Mouse (Mus musculus): ENCODE measurements around the gene Abcb8. TPM values are rescaled to one million over a fixed set of nuclear protein-coding genes. Genes with fewer than 3 reads are reported as not detected.

Abcb8 gene
- polyA plus RNA-seq (2015; fragmentation: Nextera tagmentation; extraction: Ambion mirVana) = 49.7 and 56.5 TPM in 2 replicates

GRCm38 (mm10) chr5:24393392-24393997 is at the start of gene Abcb8:
Gene Abcb8 (plus strand): TSS chr5:24393663.
- H3K9ac ChIP-seq = peak within 1 kb of the TSS; percentile 50
- H3K27me3 ChIP-seq = peaks cover 10% of the 10 kb centered on the region
- H3K9me3 ChIP-seq = no peaks in the 10 kb centered on the region
- H3K4me3 ChIP-seq = peak within 1 kb of the TSS; percentile 60
- H3K36me3 ChIP-seq = no peaks in the 10 kb centered on the region
- H3K27ac ChIP-seq (replicated peaks) = peak within 1 kb of the TSS; percentile 92
- 22% methylated on average over 7 of the region's 7 CpGs for WGBS
- no peak for ATAC-seq (ENCODE audit: low FRiP score, low read depth)
- H3K4me2 ChIP-seq = peak within 1 kb of the TSS; percentile 60
- peaks cover 11% of the 10 kb centered on the region for H3K4me1 ChIP-seq (replicated peaks)

GRCm38 (mm10) chr5:24343977-24344436 is 49.5 kb upstream of the Abcb8 start:
- WGBS = 0% methylated on average over 2 of the region's 2 CpGs
- Histone ChIP-seq H3K27ac (replicated peaks) (peak overlapping the region; percentile 83), H3K36me3 (no peaks in the 10 kb centered on the region), H3K9ac (peak overlapping the region; percentile 22), H3K27me3 (no peaks in the 10 kb centered on the region), H3K9me3 (no peaks in the 10 kb centered on the region), H3K4me2 (peak overlapping the region; percentile 45), H3K4me1 (replicated peaks) (peaks cover 43% of the 10 kb centered on the region), H3K4me3 (no peak overlapping the region)
- peak; percentile 43 for ATAC-seq (ENCODE audit: low FRiP score, low read depth)

DNA sequence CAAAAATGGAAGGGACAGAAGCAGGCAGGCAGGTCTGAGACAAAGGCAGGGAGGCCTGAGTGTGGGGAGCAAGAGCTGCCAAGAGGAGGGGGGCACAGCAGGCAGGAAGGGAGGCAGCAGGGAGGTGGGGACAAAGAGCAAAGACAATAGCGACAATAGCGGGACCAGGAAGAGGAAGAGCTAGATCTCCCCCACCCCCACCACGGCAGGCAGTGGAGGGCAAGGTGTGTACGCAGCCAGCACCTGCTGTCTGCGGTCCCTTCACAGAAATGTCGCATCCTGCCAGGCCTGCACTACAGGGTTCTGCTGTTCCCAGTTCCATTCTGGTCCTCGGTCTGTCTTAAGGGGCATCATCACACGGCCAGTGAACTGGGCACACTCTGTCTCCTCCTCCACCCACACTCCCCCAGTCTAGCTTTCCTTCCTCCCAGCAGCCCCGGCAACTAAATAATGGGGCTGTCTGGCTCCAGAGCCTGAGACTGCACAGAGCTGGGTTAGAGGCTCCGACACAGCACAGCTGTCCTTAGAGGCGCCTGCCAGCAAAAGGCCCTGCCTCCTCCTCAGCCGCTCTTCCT is 48.9 kb upstream of the Abcb8 start:
- peak overlapping the region; percentile 45 for H3K4me2 ChIP-seq
- H3K4me3 ChIP-seq = 0 out of 2 replicates have a peak overlapping the region, but pooled peaks have one; percentile 2
- peak overlapping the region; percentile 83 for H3K27ac ChIP-seq (replicated peaks)
- H3K36me3 ChIP-seq = no peaks in the 10 kb centered on the region
- peaks cover 48% of the 10 kb centered on the region for H3K4me1 ChIP-seq (replicated peaks)
- H3K9me3 ChIP-seq = no peaks in the 10 kb centered on the region
- no peaks in the 10 kb centered on the region for H3K27me3 ChIP-seq
- ATAC-seq (ENCODE audit: low FRiP score, low read depth) = peak; percentile 62
- H3K9ac ChIP-seq = peak overlapping the region; percentile 22
- WGBS = 3% methylated on average over 12 of the region's 12 CpGs

DNA sequence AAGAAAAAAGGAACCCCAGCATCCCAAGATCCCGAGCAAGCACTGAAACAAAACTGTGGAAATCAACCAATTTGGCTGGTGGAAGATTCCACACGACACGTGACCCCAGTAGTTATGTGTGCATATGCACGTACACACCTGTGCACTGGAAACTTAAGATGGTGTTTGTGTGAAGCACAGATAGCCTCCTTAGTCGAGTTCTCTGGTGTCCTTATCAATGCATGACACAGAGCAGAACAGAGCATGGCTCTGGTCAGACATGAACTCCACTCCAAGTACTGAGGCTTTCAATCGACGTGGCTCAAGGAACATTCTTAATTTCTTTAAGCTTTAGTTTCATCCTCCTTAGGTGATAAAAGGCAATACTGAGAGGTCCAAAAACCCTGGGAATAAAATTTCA is 47.1 kb upstream of the Abcb8 start:
- Histone ChIP-seq H3K4me2 (no peak overlapping the region), H3K27me3 (no peaks in the 10 kb centered on the region), H3K36me3 (no peaks in the 10 kb centered on the region), H3K27ac (replicated peaks) (no peak overlapping the region), H3K9ac (no peak overlapping the region), H3K4me1 (replicated peaks) (peaks cover 62% of the 10 kb centered on the region), H3K4me3 (no peak overlapping the region), H3K9me3 (no peaks in the 10 kb centered on the region)
- ATAC-seq (ENCODE audit: low FRiP score, low read depth) = no peak
- WGBS = 90% methylated on average over 7 of the region's 7 CpGs

DNA sequence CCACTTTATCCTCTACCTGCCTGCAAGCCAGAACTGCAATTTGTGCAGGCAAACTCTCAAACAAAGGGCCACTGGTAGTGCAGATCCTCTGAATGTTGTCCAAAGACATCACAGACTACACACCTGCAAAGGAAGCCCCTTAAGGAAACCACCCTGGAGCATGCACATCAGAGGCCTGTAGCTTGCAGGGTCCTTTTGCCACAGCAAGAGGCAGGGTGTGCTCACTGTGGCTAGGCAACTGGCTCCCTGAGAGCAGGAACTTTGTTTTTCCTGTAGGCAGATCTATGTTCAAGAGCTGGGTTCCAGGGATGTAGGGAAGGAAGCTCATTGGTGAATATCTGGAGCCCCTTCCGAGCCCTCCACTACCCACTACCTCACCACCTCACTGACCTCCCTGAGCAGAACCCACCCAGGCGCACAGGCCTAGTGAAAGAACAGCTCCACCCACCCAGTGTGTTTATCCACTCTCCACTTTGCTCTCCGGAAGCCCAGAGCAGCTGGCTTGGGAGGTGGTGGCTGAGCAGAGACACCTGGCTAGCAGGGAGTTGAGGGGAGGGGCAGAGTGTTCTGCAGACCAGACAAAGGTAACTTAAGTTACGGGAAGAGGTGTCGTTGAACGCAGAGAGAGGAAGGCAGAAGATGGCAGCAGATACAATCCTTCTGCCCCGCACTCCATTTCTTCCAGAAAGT is 46.1 kb upstream of the Abcb8 start:
- Histone ChIP-seq H3K4me2 (peak overlapping the region; percentile 88), H3K4me3 (peak overlapping the region; percentile 50), H3K9me3 (no peaks in the 10 kb centered on the region), H3K27ac (replicated peaks) (no peak overlapping the region), H3K9ac (no peak overlapping the region), H3K36me3 (no peaks in the 10 kb centered on the region), H3K4me1 (replicated peaks) (peaks cover 69% of the 10 kb centered on the region), H3K27me3 (no peaks in the 10 kb centered on the region)
- ATAC-seq (ENCODE audit: low FRiP score, low read depth) = no peak
- 62% methylated on average over 7 of the region's 7 CpGs for WGBS

- under 1% methylated on average over 41 of the region's 41 CpGs for WGBS
- ATAC-seq (ENCODE audit: low FRiP score, low read depth) = peak; percentile 24; the same call in 1 of the 2 replicates
- H3K4me1 ChIP-seq (replicated peaks) = peaks cover 77% of the 10 kb centered on the region
These were observed 45.3 kb upstream of the Abcb8 start for GRCm38 (mm10) chr5:24348128-24348527.

GRCm38 (mm10) chr5:24348546-24348945 is 44.9 kb upstream of the Abcb8 start:
- WGBS = under 1% methylated on average over 30 of the region's 30 CpGs
- no peak for ATAC-seq (ENCODE audit: low FRiP score, low read depth)
- no peaks in the 10 kb centered on the region for H3K27me3 ChIP-seq
- no peaks in the 10 kb centered on the region for H3K36me3 ChIP-seq
- H3K9me3 ChIP-seq = no peaks in the 10 kb centered on the region
- H3K4me2 ChIP-seq = peak overlapping the region; percentile 88
- H3K27ac ChIP-seq (replicated peaks) = peak overlapping the region; percentile 67
- H3K4me1 ChIP-seq (replicated peaks) = peaks cover 75% of the 10 kb centered on the region
- peak overlapping the region; percentile 52 for H3K9ac ChIP-seq
- peak overlapping the region; percentile 50 for H3K4me3 ChIP-seq

More at GRCm38 (mm10) chr5:24348128-24348527, 45.3 kb upstream of the Abcb8 start:
- Histone ChIP-seq H3K27ac (replicated peaks) (peak overlapping the region; percentile 67), H3K27me3 (no peaks in the 10 kb centered on the region), H3K36me3 (no peaks in the 10 kb centered on the region), H3K4me3 (peak overlapping the region; percentile 50), H3K4me2 (peak overlapping the region; percentile 88), H3K9me3 (no peaks in the 10 kb centered on the region), H3K9ac (peak overlapping the region; percentile 52)

DNA sequence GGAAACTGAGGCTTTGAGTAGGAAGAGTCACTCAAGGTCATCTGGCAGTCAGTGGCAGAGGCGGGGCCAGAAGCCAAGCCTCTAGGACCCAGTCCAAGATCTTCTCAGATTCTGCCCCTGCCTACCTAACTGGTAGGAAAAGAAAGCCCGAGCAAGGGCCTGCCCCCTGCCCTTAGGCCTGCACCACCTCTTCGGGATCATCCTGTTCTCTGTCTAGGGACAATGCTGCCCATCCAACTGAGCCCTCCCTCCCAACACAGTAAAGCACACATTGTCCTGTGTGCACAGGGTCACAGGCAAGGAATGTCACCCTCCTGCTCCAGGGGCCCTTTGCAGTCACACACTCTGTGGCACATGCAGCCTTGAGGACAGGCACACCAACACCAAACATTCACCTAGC is 43.4 kb upstream of the Abcb8 start:
- WGBS = 28% methylated on average over 3 of the region's 3 CpGs
- peak overlapping the region; percentile 88 for H3K4me2 ChIP-seq
- no peaks in the 10 kb centered on the region for H3K9me3 ChIP-seq
- H3K36me3 ChIP-seq = no peaks in the 10 kb centered on the region
- H3K4me3 ChIP-seq = peak overlapping the region; percentile 64
- H3K4me1 ChIP-seq (replicated peaks) = peaks cover 60% of the 10 kb centered on the region
- H3K27me3 ChIP-seq = no peaks in the 10 kb centered on the region
- no peak for ATAC-seq (ENCODE audit: low FRiP score, low read depth)
- H3K9ac ChIP-seq = peak overlapping the region; percentile 75; the same call in 1 of the 2 replicates
- H3K27ac ChIP-seq (replicated peaks) = no peak overlapping the region

DNA sequence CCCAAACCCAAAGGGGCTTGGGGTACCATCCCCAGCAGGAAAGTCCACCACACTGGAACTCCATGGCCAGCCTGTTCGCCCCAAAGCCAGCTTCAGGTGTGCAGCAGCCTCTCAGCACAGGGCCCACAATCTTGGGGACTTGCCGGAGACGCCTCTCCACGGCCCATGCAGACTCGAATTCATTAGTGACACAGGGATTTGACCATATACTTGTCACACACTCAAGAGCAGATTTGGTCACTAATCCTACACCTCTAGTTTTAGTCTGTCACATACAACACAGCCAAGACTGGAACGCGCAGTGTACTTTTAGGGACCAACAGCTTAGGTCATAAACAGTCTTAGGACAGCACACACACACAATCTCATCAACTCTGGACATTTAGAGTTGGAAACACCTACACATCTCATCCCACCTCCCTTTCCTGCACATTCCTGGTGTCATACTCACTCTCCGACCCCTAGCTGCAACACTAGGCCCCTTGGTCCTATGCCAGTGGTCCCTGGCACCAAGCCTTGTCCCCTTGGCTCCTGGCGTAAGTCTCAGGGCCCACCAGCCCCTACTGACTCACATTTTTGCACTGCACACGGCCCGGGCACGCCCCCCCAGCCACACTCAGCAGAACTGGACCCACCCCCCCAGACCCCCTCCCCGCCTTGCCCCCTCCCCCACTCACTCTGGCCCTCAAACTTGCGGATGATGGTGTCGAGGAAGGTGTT is 42.8 kb upstream of the Abcb8 start:
- H3K27me3 ChIP-seq = no peaks in the 10 kb centered on the region
- peak overlapping the region; percentile 88 for H3K4me2 ChIP-seq
- 31% methylated on average over 13 of the region's 15 CpGs for WGBS
- no peak for ATAC-seq (ENCODE audit: low FRiP score, low read depth)
- H3K36me3 ChIP-seq = no peaks in the 10 kb centered on the region
- peak overlapping the region; percentile 82 for H3K27ac ChIP-seq (replicated peaks)
- peak overlapping the region; percentile 75 for H3K9ac ChIP-seq
- H3K4me3 ChIP-seq = peak overlapping the region; percentile 64
- peaks cover 54% of the 10 kb centered on the region for H3K4me1 ChIP-seq (replicated peaks)
- H3K9me3 ChIP-seq = no peaks in the 10 kb centered on the region

DNA sequence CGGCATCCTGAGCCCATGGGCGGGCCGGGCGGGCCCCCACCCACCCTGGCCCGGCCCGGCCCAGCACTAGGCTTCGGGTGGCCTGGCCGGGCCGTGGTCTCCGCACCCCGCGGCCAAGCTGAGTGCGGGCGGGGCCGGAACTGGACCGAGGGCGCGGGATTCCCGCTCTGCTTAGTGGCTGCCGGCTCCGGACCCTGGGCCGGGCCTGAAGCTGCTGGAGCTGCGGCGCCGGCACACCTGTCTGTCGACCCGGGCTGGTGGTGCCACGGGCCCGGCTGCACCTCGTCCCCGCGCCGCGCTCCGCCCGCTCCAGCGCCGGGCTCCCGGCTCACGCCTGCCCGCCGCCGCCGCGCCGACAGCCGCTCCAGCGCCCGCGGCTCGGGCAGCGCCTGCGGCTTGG is 42.2 kb upstream of the Abcb8 start, which contains the start of gene Kcnh2:
Gene Kcnh2 (minus strand): TSS at position 327 of the 400 bp plus-strand sequence.
- Histone ChIP-seq H3K4me1 (replicated peaks) (peaks cover 54% of the 10 kb centered on the region), H3K4me3 (peak within 1 kb of the TSS; percentile 64), H3K9me3 (no peaks in the 10 kb centered on the region), H3K27me3 (no peaks in the 10 kb centered on the region), H3K27ac (replicated peaks) (peak within 1 kb of the TSS; percentile 82), H3K4me2 (peak within 1 kb of the TSS; percentile 88), H3K9ac (peak within 1 kb of the TSS; percentile 75), H3K36me3 (no peaks in the 10 kb centered on the region)
- ATAC-seq (ENCODE audit: low FRiP score, low read depth) = peak; percentile 62
- 0% methylated on average over 7 of the region's 53 CpGs for WGBS

- Histone ChIP-seq H3K27me3 (no peaks in the 10 kb centered on the region), H3K4me3 (peak overlapping the region; percentile 64), H3K9ac (peak overlapping the region; percentile 75), H3K4me1 (replicated peaks) (peaks cover 54% of the 10 kb centered on the region), H3K36me3 (no peaks in the 10 kb centered on the region), H3K4me2 (peak overlapping the region; percentile 88), H3K9me3 (no peaks in the 10 kb centered on the region), H3K27ac (replicated peaks) (peak overlapping the region; percentile 82)
- ATAC-seq (ENCODE audit: low FRiP score, low read depth) = peak; percentile 91
- WGBS = under 1% methylated on average over 22 of the region's 41 CpGs
These were observed 41.7 kb upstream of the Abcb8 start for GRCm38 (mm10) chr5:24351701-24352171.
